ENCODE assay signal across 16 mouse cellular contexts in the genomic region with DNA sequence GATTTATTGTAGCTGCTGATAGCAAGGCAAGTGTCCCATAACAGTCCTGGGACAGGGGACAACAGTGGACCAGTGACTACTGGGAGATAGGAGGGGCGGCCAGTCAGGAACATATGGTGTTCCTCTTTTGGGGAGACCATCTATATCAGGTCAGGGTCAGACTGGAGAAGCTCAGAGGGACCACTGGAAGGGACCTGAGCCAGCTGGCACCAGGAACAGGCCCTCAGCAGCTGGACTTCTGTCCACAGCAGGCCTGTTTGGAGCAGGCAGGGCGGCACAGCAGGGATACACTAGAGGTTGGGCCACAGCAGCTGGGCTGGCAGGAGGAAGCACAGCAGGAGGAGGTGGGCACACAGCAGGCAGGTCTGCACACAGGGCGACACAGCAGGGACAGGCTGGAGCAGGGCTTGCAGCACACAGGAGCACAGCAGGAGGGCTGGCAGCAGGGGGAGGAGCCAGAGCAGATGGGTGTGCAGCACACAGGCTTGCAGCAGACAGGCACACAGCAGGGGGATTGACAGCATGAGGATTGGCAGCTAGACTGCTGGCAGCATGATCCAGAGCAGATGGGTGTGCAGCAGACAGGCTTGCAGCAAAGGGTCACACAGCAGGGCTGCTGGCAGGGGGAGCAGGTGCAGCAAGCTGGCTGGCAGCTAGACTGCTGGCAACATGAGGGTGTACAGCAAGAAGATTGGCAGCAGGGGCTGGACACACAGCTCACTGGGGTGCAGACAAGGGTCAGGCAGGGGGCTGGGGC. TPM values are rescaled to one million over a fixed set of nuclear protein-coding genes. Genes with fewer than 3 reads are reported as not detected.
DNase-seq lines count a peak whose midpoint lies in the region; ATAC-seq and TF ChIP-seq lines count a peak whose summit lies in the region.
"Not testable (repeated sequence)": the region's sequence is repeated elsewhere in the genome, so short reads cannot be mapped to it uniquely, and the experiment has no call there.
"Had no signal": no experiment of that assay in that cellular context is flagged by ENCODE, and none has a peak within 500 bp of the region (broad histone marks: within the 10 kb centered on the region; RNA-seq: fewer than 3 reads in every experiment).

No protein-coding gene starts in this region.

- H3K36me3 ChIP-seq in forebrain, embryonic 15.5 days; heart, embryonic 15.5 days; hindbrain, embryonic 10.5 days; lung, embryonic 14.5 days (ENCODE audit: insufficient read depth); midbrain, embryonic 12.5 days; neural tube, embryonic 13.5 days: not testable (repeated sequence)

- H3K27me3 ChIP-seq in forebrain, embryonic 15.5 days; heart, embryonic 15.5 days; hindbrain, embryonic 10.5 days (ENCODE audit: insufficient read depth, poor library complexity, severe bottlenecking); lung, embryonic 14.5 days (ENCODE audit: insufficient read depth, low read length); midbrain, embryonic 12.5 days; neural tube, embryonic 13.5 days: not testable (repeated sequence)

- not testable (repeated sequence) for H3K4me1 ChIP-seq in forebrain, embryonic 15.5 days; lung, embryonic 14.5 days (ENCODE audit: insufficient read depth); neural tube, embryonic 13.5 days (replicated peaks)
- peaks cover 13% of the 10 kb centered on the region for H3K4me1 ChIP-seq in heart, embryonic 15.5 days (replicated peaks)
- H3K4me1 ChIP-seq in hindbrain, embryonic 10.5 days (replicated peaks) = peaks cover 35% of the 10 kb centered on the region
- H3K4me1 ChIP-seq in midbrain, embryonic 12.5 days = peaks cover 11% of the 10 kb centered on the region; the same call in 1 of the 2 replicates

- H3K4me2 ChIP-seq in forebrain, embryonic 15.5 days (replicated peaks); heart, embryonic 15.5 days; lung, embryonic 14.5 days; midbrain, embryonic 12.5 days (replicated peaks); neural tube, embryonic 13.5 days: not testable (repeated sequence)

- not testable (repeated sequence) for ATAC-seq in forebrain, embryonic 15.5 days (replicated peaks); heart, embryonic 15.5 days (replicated peaks; ENCODE audit: insufficient number of reproducible peaks, insufficient read depth, low FRiP score, low read depth); lung, embryonic 14.5 days (ENCODE audit: insufficient read depth); midbrain, embryonic 12.5 days (ENCODE audit: low FRiP score, low read depth)
- 0 out of 2 replicates have a peak, but pooled peaks have one; percentile 27 for ATAC-seq in neural tube, embryonic 13.5 days (ENCODE audit: low read depth)

- peak overlapping the region; percentile 48; the same call in 1 of the 2 replicates for H3K27ac ChIP-seq in forebrain, embryonic 15.5 days (replicated peaks)
- peak overlapping the region; percentile 37; the same call in 1 of the 2 replicates for H3K27ac ChIP-seq in heart, embryonic 15.5 days
- H3K27ac ChIP-seq in hindbrain, embryonic 10.5 days = peak overlapping the region; percentile 74
- H3K27ac ChIP-seq in lung, embryonic 14.5 days (ENCODE audit: low read depth) = not testable (repeated sequence)
- H3K27ac ChIP-seq in midbrain, embryonic 12.5 days (replicated peaks) = peak overlapping the region; percentile 52
- peak overlapping the region; percentile 49; the same call in 1 of the 2 replicates for H3K27ac ChIP-seq in neural tube, embryonic 13.5 days (replicated peaks)

- not testable (repeated sequence) for TF ChIP-seq POLR2A in brain, embryonic 14.5 days (IDR thresholded peaks at IDR 0.05; ENCODE audit: borderline replicate concordance, extremely low read depth, insufficient read depth, insufficient read length, poor library complexity, severe bottlenecking)

- not testable (repeated sequence) for H3K9me3 ChIP-seq in forebrain, embryonic 15.5 days; heart, embryonic 15.5 days (replicated peaks); hindbrain, embryonic 10.5 days; lung, embryonic 14.5 days (ENCODE audit: low read depth, low read length); midbrain, embryonic 12.5 days; neural tube, embryonic 13.5 days

- not testable (repeated sequence) for H3K9ac ChIP-seq in forebrain, embryonic 15.5 days (replicated peaks); heart, embryonic 15.5 days; lung, embryonic 14.5 days; midbrain, embryonic 12.5 days (replicated peaks); neural tube, embryonic 13.5 days

- not testable (repeated sequence) for H3K4me3 ChIP-seq in forebrain, embryonic 15.5 days; heart, embryonic 15.5 days; hindbrain, embryonic 10.5 days; lung, embryonic 14.5 days (ENCODE audit: low read depth, low read length); midbrain, embryonic 12.5 days; neural tube, embryonic 13.5 days

- DNase-seq in brain, embryonic 14.5 days (ENCODE audit: low read depth) = peak; percentile 54
- DNase-seq in cerebellum, postnatal 14 days = peak; percentile 18 to 51
- DNase-seq in hindbrain, embryonic 10.5 days (ENCODE audit: low spot score) = not testable (repeated sequence)
- DNase-seq in lung, embryonic 14.5 days = peak; percentile 5

- WGBS in forebrain, embryonic 15.5 days = 34% methylated on average over 3 of the region's 3 CpGs
- WGBS in heart, embryonic 15.5 days = 28% methylated on average over 3 of the region's 3 CpGs
- 39% methylated on average over 3 of the region's 3 CpGs for WGBS in hindbrain, embryonic 10.5 days
- WGBS in lung, embryonic 14.5 days = 36% methylated on average over 3 of the region's 3 CpGs
- 28% methylated on average over 3 of the region's 3 CpGs for WGBS in midbrain, embryonic 12.5 days
- 35% methylated on average over 3 of the region's 3 CpGs for WGBS in neural tube, embryonic 13.5 days

- not testable (repeated sequence) for TF ChIP-seq CTCF in brain, embryonic 14.5 days (IDR thresholded peaks at IDR 0.05; ENCODE audit: borderline replicate concordance, extremely low read depth, insufficient read depth, insufficient read length); lung, embryonic 14.5 days (IDR thresholded peaks at IDR 0.05; ENCODE audit: low read depth)

RNA-seq across cellular contexts. Expression of gene Gm19668, which starts 0.6 kb away (rescaled TPM):
- polyA plus RNA-seq in brain, embryonic 14.5 days (2012; rRNA removed) = not detected in 2 replicates
- polyA plus RNA-seq in forebrain, embryonic 15.5 days (2015; fragmentation: Nextera tagmentation; extraction: Ambion mirVana) = not detected in 2 replicates
- not detected in 2 replicates for polyA plus RNA-seq in heart, embryonic 15.5 days (2015; fragmentation: Nextera tagmentation; extraction: Ambion mirVana)
- not detected in 2 replicates for polyA plus RNA-seq in hindbrain, embryonic 10.5 days (2016; fragmentation: Nextera tagmentation; extraction: Ambion mirVana)
- polyA plus RNA-seq in lung, embryonic 14.5 days (2014; fragmentation: Nextera tagmentation; extraction: Ambion mirVana) = not detected in 2 replicates
- not detected in 2 replicates for polyA plus RNA-seq in midbrain, embryonic 12.5 days (2016; fragmentation: Nextera tagmentation; extraction: Ambion mirVana)
- polyA plus RNA-seq in neural tube, embryonic 13.5 days (2015; fragmentation: Nextera tagmentation; extraction: Ambion mirVana) = not detected in 2 replicates
- polyA plus RNA-seq: embryonic facial prominence, embryonic 13.5 days; erythroblast, embryonic 14.5 days; intestine, postnatal 0 days; kidney, embryonic 14.5 days; limb, embryonic 13.5 days; liver, embryonic 12.5 days; neural tube, embryonic 14.5 days; stomach, embryonic 14.5 days had no signal

RNA-seq across cellular contexts. Expression of gene Gm9639, which starts 3.5 kb away (rescaled TPM):
- not detected in 2 replicates for polyA plus RNA-seq in brain, embryonic 14.5 days (2012; rRNA removed)
- not detected in 2 replicates for polyA plus RNA-seq in forebrain, embryonic 15.5 days (2015; fragmentation: Nextera tagmentation; extraction: Ambion mirVana)
- not detected in 2 replicates for polyA plus RNA-seq in heart, embryonic 15.5 days (2015; fragmentation: Nextera tagmentation; extraction: Ambion mirVana)
- not detected in 2 replicates for polyA plus RNA-seq in hindbrain, embryonic 10.5 days (2016; fragmentation: Nextera tagmentation; extraction: Ambion mirVana)
- not detected in 2 replicates for polyA plus RNA-seq in lung, embryonic 14.5 days (2014; fragmentation: Nextera tagmentation; extraction: Ambion mirVana)
- polyA plus RNA-seq in midbrain, embryonic 12.5 days (2016; fragmentation: Nextera tagmentation; extraction: Ambion mirVana) = not detected in 2 replicates
- not detected in 2 replicates for polyA plus RNA-seq in neural tube, embryonic 13.5 days (2015; fragmentation: Nextera tagmentation; extraction: Ambion mirVana)
- polyA plus RNA-seq: embryonic facial prominence, embryonic 13.5 days; erythroblast, embryonic 14.5 days; intestine, postnatal 0 days; kidney, embryonic 14.5 days; limb, embryonic 13.5 days; liver, embryonic 12.5 days; neural tube, embryonic 14.5 days; stomach, embryonic 14.5 days had no signal

RNA-seq across cellular contexts. Expression of gene Gm7137, which starts 10.3 kb away (rescaled TPM):
- not detected in 2 replicates for polyA plus RNA-seq in brain, embryonic 14.5 days (2012; rRNA removed)
- not detected in 2 replicates for polyA plus RNA-seq in forebrain, embryonic 15.5 days (2015; fragmentation: Nextera tagmentation; extraction: Ambion mirVana)
- not detected in 2 replicates for polyA plus RNA-seq in heart, embryonic 15.5 days (2015; fragmentation: Nextera tagmentation; extraction: Ambion mirVana)
- not detected in 2 replicates for polyA plus RNA-seq in hindbrain, embryonic 10.5 days (2016; fragmentation: Nextera tagmentation; extraction: Ambion mirVana)
- polyA plus RNA-seq in lung, embryonic 14.5 days (2014; fragmentation: Nextera tagmentation; extraction: Ambion mirVana) = not detected in 2 replicates
- not detected in 2 replicates for polyA plus RNA-seq in midbrain, embryonic 12.5 days (2016; fragmentation: Nextera tagmentation; extraction: Ambion mirVana)
- polyA plus RNA-seq in neural tube, embryonic 13.5 days (2015; fragmentation: Nextera tagmentation; extraction: Ambion mirVana) = not detected in 2 replicates
- polyA plus RNA-seq: embryonic facial prominence, embryonic 13.5 days; erythroblast, embryonic 14.5 days; intestine, postnatal 0 days; kidney, embryonic 14.5 days; limb, embryonic 13.5 days; liver, embryonic 12.5 days; neural tube, embryonic 14.5 days; stomach, embryonic 14.5 days had no signal

RNA-seq across cellular contexts. Expression of gene Gm9507, which starts 13.3 kb away (rescaled TPM):
- polyA plus RNA-seq in brain, embryonic 14.5 days (2012; rRNA removed) = not detected in 2 replicates
- polyA plus RNA-seq in forebrain, embryonic 15.5 days (2015; fragmentation: Nextera tagmentation; extraction: Ambion mirVana) = not detected in 2 replicates
- polyA plus RNA-seq in heart, embryonic 15.5 days (2015; fragmentation: Nextera tagmentation; extraction: Ambion mirVana) = not detected in 2 replicates
- not detected in 2 replicates for polyA plus RNA-seq in hindbrain, embryonic 10.5 days (2016; fragmentation: Nextera tagmentation; extraction: Ambion mirVana)
- polyA plus RNA-seq in lung, embryonic 14.5 days (2014; fragmentation: Nextera tagmentation; extraction: Ambion mirVana) = not detected in 2 replicates
- polyA plus RNA-seq in midbrain, embryonic 12.5 days (2016; fragmentation: Nextera tagmentation; extraction: Ambion mirVana) = not detected in 2 replicates
- polyA plus RNA-seq in neural tube, embryonic 13.5 days (2015; fragmentation: Nextera tagmentation; extraction: Ambion mirVana) = not detected in 2 replicates
- polyA plus RNA-seq: embryonic facial prominence, embryonic 13.5 days; erythroblast, embryonic 14.5 days; intestine, postnatal 0 days; kidney, embryonic 14.5 days; limb, embryonic 13.5 days; liver, embryonic 12.5 days; neural tube, embryonic 14.5 days; stomach, embryonic 14.5 days had no signal

RNA-seq across cellular contexts. Expression of gene Gm3250, which starts 16.0 kb away (rescaled TPM):
- not detected in 2 replicates for polyA plus RNA-seq in brain, embryonic 14.5 days (2012; rRNA removed)
- polyA plus RNA-seq in forebrain, embryonic 15.5 days (2015; fragmentation: Nextera tagmentation; extraction: Ambion mirVana) = not detected in 2 replicates
- polyA plus RNA-seq in heart, embryonic 15.5 days (2015; fragmentation: Nextera tagmentation; extraction: Ambion mirVana) = not detected in 2 replicates
- polyA plus RNA-seq in hindbrain, embryonic 10.5 days (2016; fragmentation: Nextera tagmentation; extraction: Ambion mirVana) = not detected in 2 replicates
- polyA plus RNA-seq in lung, embryonic 14.5 days (2014; fragmentation: Nextera tagmentation; extraction: Ambion mirVana) = not detected in 2 replicates
- polyA plus RNA-seq in midbrain, embryonic 12.5 days (2016; fragmentation: Nextera tagmentation; extraction: Ambion mirVana) = not detected in 2 replicates
- polyA plus RNA-seq in neural tube, embryonic 13.5 days (2015; fragmentation: Nextera tagmentation; extraction: Ambion mirVana) = not detected in 2 replicates
- polyA plus RNA-seq: embryonic facial prominence, embryonic 13.5 days; erythroblast, embryonic 14.5 days; intestine, postnatal 0 days; kidney, embryonic 14.5 days; limb, embryonic 13.5 days; liver, embryonic 12.5 days; neural tube, embryonic 14.5 days; stomach, embryonic 14.5 days had no signal
